Mouse (Mus musculus) erythroblast, embryonic 14.5 days (primary cell): Measurements from ENCODE around the gene Podxl. TPM values are rescaled to one million over a fixed set of nuclear protein-coding genes. Genes with fewer than 3 reads are reported as not detected.
A peak's percentile ranks its signal among the peaks of the same experiment; 100 is the strongest.

Experiments
- H3K27me3 ChIP-seq: 2 replicates; pipeline ENCODE4 v1.6.1; 2012; ENCODE audit warnings: inconsistent platforms; ENCODE audit not compliant: control insufficient read depth
- H3K36me3 ChIP-seq: 2 replicates; pipeline ENCODE4 v1.6.1; 2012; ENCODE audit warnings: mild to moderate bottlenecking, inconsistent platforms; ENCODE audit not compliant: control insufficient read depth
- H3K4me1 ChIP-seq: 2 replicates; pipeline ENCODE4 v1.6.1; 2012; ENCODE audit warnings: inconsistent platforms; ENCODE audit not compliant: control insufficient read depth
- H3K4me3 ChIP-seq: replicated peaks from 2 replicates; pipeline ENCODE3; 2012; ENCODE audit warnings: moderate library complexity, mild to moderate bottlenecking, inconsistent platforms
- H3K9me3 ChIP-seq: 2 replicates; pipeline ENCODE4 v1.6.1; 2012; ENCODE audit warnings: low read length, inconsistent platforms, mixed read lengths; ENCODE audit not compliant: control insufficient read depth
- GATA1 ChIP-seq: IDR thresholded peaks from 2 replicates; pipeline ENCODE4 v1.6.1; 2012; ENCODE audit warnings: low read length, inconsistent platforms, mixed read lengths
- TAL1 ChIP-seq: IDR thresholded peaks from 3 replicates; pipeline ENCODE4 v1.6.1; 2012; ENCODE audit warnings: low read length, inconsistent platforms, mixed read lengths
- polyA plus RNA-seq: library from polyadenylated mRNA; stranded (reverse); fragments of >175 nt; gene quantifications from 2 replicates; pipeline ENCODE4 v1.2.3, GENCODE M21; 2012

Podxl gene
- polyA plus RNA-seq, 1 experiment, result 0.29 TPM

- Histone ChIP-seq H3K4me3 (no peak overlapping the region), H3K9me3 (no peaks in the 10 kb centered on the region), H3K4me1 (peaks cover 36% of the 10 kb centered on the region), H3K36me3 (peaks cover 92% of the 10 kb centered on the region), H3K27me3 (no peaks in the 10 kb centered on the region)
- TF ChIP-seq GATA1, result no peak
- no peak for TF ChIP-seq TAL1
Measured at GRCm38 (mm10) chr6:31521491-31522355, 42.1 kb downstream of the Podxl start.

GRCm38 (mm10) chr6:31520486-31521215, 43.1 kb downstream of the Podxl start:
- peaks cover 90% of the 10 kb centered on the region for H3K36me3 ChIP-seq
- no peaks in the 10 kb centered on the region for H3K9me3 ChIP-seq
- TF ChIP-seq TAL1 (no peak), GATA1 (no peak)
- no peaks in the 10 kb centered on the region for H3K27me3 ChIP-seq
- H3K4me1 ChIP-seq, result peaks cover 34% of the 10 kb centered on the region
- H3K4me3 ChIP-seq, result no peak overlapping the region

- peaks cover 88% of the 10 kb centered on the region for H3K36me3 ChIP-seq
- H3K4me1 ChIP-seq, result peaks cover 34% of the 10 kb centered on the region
- TF ChIP-seq TAL1 (peak; percentile 41; the same call in 1 of the 3 replicates), GATA1 (no peak; the same call in 1 of the 2 replicates)
- no peaks in the 10 kb centered on the region for H3K27me3 ChIP-seq
- no peak overlapping the region for H3K4me3 ChIP-seq
- no peaks in the 10 kb centered on the region for H3K9me3 ChIP-seq
Measured at GRCm38 (mm10) chr6:31519001-31519471, 44.7 kb downstream of the Podxl start.

DNA sequence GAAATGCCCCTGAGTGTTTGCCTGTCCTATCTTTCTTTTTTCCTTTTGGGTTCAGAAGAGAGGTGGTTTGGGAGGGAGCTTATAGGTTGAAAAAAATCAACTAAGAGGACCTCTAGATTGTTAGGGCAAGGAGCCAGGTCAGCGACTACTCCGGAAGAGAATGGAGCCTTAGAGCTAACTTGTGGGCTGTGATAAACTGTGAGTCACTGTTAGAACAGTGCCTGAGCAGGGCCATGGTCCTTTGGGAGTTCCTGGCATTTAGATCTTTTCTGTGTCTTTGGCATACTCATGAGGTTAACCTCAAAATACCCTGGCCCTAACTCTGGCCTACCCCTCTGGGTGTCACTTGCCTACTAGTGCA, 45.5 kb downstream of the Podxl start:
- no peaks in the 10 kb centered on the region for H3K9me3 ChIP-seq
- H3K4me1 ChIP-seq, result peaks cover 38% of the 10 kb centered on the region
- H3K4me3 ChIP-seq, result no peak overlapping the region
- no peaks in the 10 kb centered on the region for H3K27me3 ChIP-seq
- peaks cover 86% of the 10 kb centered on the region for H3K36me3 ChIP-seq
- no peak for TF ChIP-seq TAL1
- no peak for TF ChIP-seq GATA1

GRCm38 (mm10) chr6:31517681-31518337, 46.0 kb downstream of the Podxl start:
- H3K4me3 ChIP-seq, result no peak overlapping the region
- no peaks in the 10 kb centered on the region for H3K9me3 ChIP-seq
- peaks cover 40% of the 10 kb centered on the region for H3K4me1 ChIP-seq
- no peaks in the 10 kb centered on the region for H3K27me3 ChIP-seq
- TF ChIP-seq GATA1 (no peak), TAL1 (no peak)
- H3K36me3 ChIP-seq, result peaks cover 84% of the 10 kb centered on the region

- TF ChIP-seq TAL1, result no peak
- TF ChIP-seq GATA1, result no peak
- Histone ChIP-seq H3K27me3 (no peaks in the 10 kb centered on the region), H3K9me3 (no peaks in the 10 kb centered on the region), H3K4me3 (no peak overlapping the region), H3K4me1 (peaks cover 23% of the 10 kb centered on the region), H3K36me3 (peaks cover 75% of the 10 kb centered on the region)
Measured at GRCm38 (mm10) chr6:31513726-31514125, 50.1 kb downstream of the Podxl start.

DNA sequence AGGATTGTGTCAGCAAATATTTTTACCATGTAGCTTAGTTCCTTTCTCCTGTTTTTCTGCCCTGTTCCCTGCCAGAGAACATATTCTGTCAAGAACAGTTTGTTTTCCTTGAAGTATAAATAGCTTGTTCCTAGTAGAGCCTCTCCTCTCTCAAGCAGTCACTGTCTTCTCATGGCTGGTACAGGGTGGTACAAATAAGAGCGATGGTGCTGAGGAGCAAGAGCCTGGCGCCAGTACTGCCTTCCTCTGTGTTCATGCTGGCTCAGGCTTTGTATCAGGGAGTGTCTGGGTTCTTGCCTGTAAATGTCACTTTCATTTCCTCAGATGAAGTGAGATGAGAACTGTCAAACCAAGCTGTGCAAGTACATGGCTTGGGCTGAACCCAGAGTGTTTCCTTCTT, 61.2 kb downstream of the Podxl start:
- no peaks in the 10 kb centered on the region for H3K9me3 ChIP-seq
- no peak overlapping the region for H3K4me3 ChIP-seq
- TF ChIP-seq TAL1 (no peak), GATA1 (no peak)
- H3K27me3 ChIP-seq, result no peaks in the 10 kb centered on the region
- H3K36me3 ChIP-seq, result peaks cover 69% of the 10 kb centered on the region
- no peaks in the 10 kb centered on the region for H3K4me1 ChIP-seq

DNA sequence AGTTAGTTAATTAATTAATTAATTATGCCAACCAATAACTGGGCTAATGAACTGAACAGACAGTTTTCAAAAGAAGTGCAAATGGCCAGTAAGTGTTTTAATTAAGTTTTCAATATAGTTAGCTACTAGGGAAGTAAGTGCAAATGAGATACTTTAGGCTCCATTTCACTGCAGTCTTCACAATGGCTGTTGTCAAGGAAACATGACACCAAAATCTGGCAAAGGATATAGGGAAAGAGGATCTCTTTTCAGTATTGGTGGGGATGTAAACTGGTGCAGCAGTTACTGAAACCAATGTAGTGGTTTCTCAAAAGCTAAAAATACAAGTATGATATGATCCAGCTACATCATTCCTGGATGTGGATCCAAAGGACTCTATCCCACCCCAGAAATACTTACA, 63.1 kb downstream of the Podxl start:
- Histone ChIP-seq H3K4me3 (no peak overlapping the region), H3K4me1 (no peaks in the 10 kb centered on the region), H3K9me3 (no peaks in the 10 kb centered on the region), H3K27me3 (no peaks in the 10 kb centered on the region), H3K36me3 (peaks cover 78% of the 10 kb centered on the region)
- TF ChIP-seq TAL1, result no peak
- no peak for TF ChIP-seq GATA1

DNA sequence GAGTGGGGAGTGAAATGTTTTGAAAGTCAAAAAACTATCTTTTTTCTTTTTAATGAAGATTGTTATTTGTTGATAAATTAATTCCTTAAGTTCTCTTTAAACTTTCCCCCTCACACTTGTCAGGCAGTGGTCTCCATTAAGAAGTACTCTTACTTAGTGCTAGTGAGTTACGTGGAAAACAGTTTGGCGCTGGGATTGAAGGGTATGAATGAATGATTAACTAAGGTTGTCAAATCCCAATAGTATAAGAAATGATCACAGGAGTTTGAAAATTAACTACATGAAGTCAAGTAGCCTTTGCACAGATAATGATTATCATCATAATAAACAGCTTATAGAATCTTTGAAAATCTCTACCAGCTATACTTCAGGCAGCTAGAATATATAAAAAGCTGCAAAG, 63.5 kb downstream of the Podxl start:
- Histone ChIP-seq H3K4me1 (no peaks in the 10 kb centered on the region), H3K9me3 (no peaks in the 10 kb centered on the region), H3K4me3 (no peak overlapping the region), H3K36me3 (peaks cover 82% of the 10 kb centered on the region), H3K27me3 (no peaks in the 10 kb centered on the region)
- no peak for TF ChIP-seq TAL1
- TF ChIP-seq GATA1, result no peak
